Mouse (Mus musculus): Measurements from ENCODE around the gene Snap91.

DNA sequence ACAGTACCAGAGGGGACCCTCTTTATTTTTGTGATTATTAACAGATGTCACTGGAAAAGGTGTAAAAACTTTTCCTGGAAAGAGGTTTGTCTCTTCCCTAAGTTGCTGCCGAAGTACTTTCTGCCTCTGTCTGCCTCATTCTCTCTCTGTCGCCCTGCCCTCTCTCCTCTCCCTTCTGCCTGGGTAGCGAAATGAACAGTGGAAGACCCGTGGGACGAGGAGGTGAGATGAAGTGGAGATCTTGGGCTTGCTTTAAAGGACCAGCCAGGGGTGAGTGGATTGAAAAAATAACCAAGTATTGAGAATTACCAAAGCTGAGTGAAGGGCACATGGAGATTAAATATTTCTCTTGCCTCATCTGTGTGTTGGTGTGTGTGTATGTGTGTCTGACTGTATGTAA lies 136.4 kb downstream of the Snap91 start:
- TF ChIP-seq CTCF (IDR thresholded peaks at IDR 0.05; ENCODE audit: low read depth, low read length): no peak
- TF ChIP-seq POLR2A (IDR thresholded peaks at IDR 0.05; ENCODE audit: extremely low read depth, insufficient read depth, low read length): no peak
